Mouse (Mus musculus) spleen, postnatal 10 days (tissue): ENCODE measurements around the gene Coro1b.

Experiments
- DNase-seq, 2 experiments: peaks; one replicate each; pipeline ENCODE4 v3.0.0; 2021 to 2022; ENCODE audit warnings: low spot score in 2 of 2

Coro1b gene

GRCm38 (mm10) chr19:4142416-4143173 is 5.8 kb upstream of the Coro1b start:
- no peak for DNase-seq

DNA sequence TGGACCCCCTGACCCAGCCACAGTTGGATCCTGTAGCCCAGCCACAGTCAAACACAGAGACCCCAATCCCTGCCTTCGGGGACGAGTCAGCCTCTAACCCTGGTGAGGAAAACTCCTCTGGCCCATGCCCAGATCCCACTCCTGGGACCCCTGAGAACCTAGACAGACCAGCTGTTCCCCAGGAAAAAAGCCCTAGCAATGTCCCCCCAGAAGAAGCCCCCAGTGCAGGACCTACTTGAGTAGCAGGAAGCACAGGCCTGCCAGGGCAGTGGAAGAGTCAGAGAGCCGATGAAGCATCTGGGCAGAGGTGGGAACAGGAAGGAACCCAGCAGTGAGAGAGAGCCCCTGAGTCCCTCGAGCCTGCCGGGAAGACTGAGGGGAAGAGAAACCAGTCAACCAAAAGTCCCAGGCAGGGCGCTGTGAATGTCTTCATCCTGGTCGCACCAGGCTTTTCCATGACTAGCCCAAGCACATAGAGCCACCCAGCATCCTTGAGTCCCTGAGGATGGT is 4.6 kb upstream of the Coro1b start, which contains the start of gene Cabp4:
TSS of gene Cabp4 (minus strand) at position 275 of the 510 bp plus-strand sequence.
- DNase-seq: no peak

GRCm38 (mm10) chr19:4144550-4145498 is 3.6 kb upstream of the Coro1b start:
- DNase-seq: peak in 1 of 2 experiments; percentile 60

DNA sequence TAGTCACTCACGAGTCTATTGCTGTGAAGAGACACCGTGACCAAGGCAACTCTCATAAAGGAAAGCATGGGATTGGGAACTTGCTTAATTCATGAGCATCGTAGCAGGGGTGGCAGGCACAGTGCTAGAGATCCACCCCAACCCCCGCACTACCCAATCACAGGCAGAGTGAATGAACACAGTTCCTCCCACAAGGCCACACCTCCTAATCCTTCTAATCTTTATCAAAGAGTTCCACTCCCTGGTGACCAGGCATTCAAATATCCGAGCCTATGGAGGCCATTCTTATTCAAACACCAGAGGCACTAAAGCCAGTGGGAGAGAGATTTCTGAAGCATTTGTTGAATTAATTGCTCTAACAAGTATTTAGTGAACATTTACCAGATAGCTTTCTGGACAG is 2.5 kb upstream of the Coro1b start:
- no peak for DNase-seq

- DNase-seq: no peak
These were observed 1.9 kb upstream of the Coro1b start for GRCm38 (mm10) chr19:4146366-4147021.

DNA sequence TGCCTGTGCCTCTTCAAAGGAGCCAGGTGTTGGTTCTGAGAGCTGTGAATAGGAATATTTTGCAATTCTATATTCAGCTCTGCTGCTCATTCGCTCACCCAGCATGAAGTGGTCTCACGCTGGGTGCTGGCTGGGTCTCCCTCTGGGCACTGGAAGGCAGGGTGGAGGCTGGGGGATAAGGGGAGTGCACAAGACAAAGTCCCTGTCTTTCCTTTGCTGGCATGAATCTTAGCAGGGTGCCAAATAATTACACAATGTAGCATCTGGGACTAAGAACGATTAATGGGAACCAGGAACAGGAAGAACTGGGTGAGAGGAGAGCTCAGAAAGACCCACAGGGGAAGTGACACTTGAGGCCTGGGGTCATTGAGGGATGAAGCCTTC is 1.4 kb upstream of the Coro1b start:
- DNase-seq: no peak

- DNase-seq: no peak
These were observed 483 bp upstream of the Coro1b start for GRCm38 (mm10) chr19:4147782-4148490.

DNA sequence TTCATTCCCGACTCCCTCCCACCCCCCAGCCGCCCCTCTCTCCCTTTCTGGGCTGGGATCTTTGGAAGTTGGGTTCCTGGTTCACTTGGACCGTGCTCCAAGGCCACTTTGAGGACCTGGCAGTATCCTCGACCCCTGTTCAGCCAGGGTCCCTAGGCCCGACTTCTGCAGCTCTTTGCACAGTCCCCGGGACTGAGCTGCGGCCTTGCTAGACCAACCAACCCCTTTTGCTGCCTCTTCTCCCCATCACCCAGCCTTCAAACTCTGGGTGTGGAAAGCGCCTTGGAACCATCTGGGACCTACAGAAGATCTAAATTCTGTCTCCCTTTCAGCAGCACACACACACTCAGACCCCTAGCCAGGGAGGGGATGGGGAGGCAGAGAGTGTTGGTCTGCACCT is 400 bp downstream of the Coro1b start:
- DNase-seq: peak in 1 of 2 experiments; percentile 35

DNA sequence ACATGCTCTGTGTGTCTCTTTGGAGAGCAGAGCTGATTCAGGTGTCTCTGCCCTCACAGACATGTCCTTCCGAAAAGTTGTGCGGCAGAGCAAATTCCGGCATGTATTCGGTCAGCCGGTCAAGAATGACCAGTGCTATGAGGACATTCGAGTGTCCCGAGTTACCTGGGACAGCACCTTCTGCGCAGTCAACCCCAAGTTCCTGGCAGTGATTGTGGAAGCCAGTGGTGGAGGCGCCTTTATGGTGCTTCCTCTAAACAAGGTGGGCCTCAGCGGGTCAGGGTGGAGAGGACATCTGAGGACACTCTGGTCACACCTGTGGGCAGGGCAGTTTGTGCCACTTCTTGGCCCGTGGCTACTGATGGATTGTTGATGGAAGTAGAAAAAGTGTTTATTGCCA is 864 bp downstream of the Coro1b start:
- DNase-seq: no peak

- DNase-seq: no peak
These were observed 1.5 kb downstream of the Coro1b start for GRCm38 (mm10) chr19:4149764-4150461.

DNA sequence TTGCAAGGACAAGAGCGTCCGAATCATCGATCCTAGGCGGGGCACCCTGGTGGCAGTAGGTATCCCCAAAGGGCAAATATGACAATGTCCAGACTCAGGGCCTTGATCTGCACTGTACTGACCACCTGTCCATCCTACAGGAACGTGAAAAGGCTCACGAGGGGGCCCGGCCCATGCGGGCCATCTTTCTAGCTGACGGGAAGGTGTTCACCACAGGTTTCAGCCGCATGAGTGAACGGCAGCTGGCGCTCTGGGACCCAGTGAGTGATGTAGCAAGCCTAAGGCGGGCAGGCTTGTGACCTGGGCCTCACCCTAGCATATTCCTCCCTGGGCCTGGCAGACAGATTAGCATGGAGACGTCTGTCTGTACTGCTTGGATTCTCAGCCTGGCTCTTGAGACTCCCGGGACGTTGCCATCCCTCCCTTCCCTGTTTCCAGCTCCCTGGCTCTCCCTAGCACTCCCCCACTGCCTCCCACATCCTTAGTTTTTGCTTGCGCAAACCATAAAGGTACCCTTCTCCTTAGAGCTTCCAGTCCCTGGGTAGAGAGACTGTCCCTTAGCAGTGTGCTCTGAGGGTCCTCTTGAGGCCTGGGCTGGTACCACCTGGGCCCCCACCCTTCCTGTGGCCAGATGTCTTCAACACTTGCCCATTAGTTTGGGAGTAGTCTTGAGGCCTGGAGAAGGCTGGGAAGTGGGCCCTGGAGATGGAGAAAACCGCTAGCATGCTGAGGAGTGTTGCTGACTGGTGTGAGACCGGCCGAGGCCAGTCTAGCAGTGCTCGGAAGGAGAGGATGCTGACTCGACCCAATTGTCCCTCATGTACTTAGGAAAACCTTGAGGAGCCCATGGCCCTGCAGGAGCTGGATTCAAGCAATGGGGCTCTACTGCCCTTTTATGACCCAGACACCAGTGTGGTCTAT is 2.4 kb downstream of the Coro1b start:
- no peak for DNase-seq

DNA sequence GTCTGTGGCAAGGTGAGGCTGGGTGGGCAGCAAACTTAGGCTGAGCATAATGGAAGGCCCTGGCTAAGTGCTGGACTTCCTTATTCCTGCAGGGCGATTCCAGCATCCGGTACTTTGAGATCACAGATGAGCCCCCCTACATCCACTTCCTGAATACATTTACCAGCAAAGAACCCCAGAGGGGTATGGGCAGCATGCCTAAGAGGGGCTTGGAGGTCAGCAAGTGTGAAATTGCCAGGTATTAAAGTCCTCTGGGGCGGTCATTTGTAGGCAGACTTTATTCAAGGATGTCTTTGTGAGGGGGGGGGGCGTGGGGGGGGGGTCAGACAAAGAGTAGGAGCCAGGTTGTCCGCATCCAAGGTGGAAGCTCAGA is 3.1 kb downstream of the Coro1b start:
- DNase-seq: no peak

GRCm38 (mm10) chr19:4151898-4152297 is 3.5 kb downstream of the Coro1b start:
- no peak for DNase-seq

- no peak for DNase-seq
These were observed 4.2 kb downstream of the Coro1b start for GRCm38 (mm10) chr19:4152445-4153231.

DNA sequence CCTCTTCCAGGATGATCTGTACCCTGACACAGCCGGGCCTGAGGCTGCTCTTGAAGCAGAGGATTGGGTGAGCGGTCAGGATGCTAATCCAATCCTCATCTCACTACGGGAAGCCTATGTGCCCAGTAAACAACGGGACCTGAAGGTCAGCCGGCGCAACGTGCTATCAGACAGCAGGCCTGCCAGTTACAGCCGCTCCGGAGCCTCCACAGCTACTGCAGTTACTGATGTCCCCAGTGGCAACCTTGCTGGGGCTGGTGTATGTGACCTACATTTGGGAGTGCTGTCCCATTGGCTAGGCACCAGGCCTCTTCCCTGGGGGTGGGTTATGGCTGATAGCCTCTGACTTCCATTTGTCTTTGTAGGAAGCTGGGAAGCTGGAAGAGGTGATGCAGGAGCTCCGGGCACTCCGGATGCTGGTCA is 4.8 kb downstream of the Coro1b start, which contains the start of gene Ptprcap:
TSS of gene Ptprcap (plus strand) at position 373 of the 423 bp plus-strand sequence.
- DNase-seq: no peak

GRCm38 (mm10) chr19:4154437-4155222 is 6.2 kb downstream of the Coro1b start:
- peak in 1 of 2 experiments; percentile 73 for DNase-seq

- DNase-seq: peak; percentile 31 to 58
These were observed 7.0 kb downstream of the Coro1b start for GRCm38 (mm10) chr19:4155223-4156072.
